Mouse (Mus musculus): ENCODE measurements around the gene Skiv2l.

GRCm38 (mm10) chr17:34840736-34841307 lies 9.2 kb downstream of the Skiv2l start:
- no peak for TF ChIP-seq MAFK (IDR thresholded peaks at IDR 0.05; ENCODE audit: insufficient replicate concordance, low read length)
- no peak for TF ChIP-seq CTCF (conservative IDR thresholded peaks at IDR 0.05 in 1 of 2, IDR thresholded peaks at IDR 0.05 in 1 of 2; ENCODE audit: low read depth in 2 of 2, low read length in 2 of 2)
- no peak for TF ChIP-seq JUND (conservative IDR thresholded peaks at IDR 0.05; ENCODE audit: low read depth, low read length)
- TF ChIP-seq MAX (IDR thresholded peaks at IDR 0.05; ENCODE audit: low read length): no peak
- no peak for TF ChIP-seq MAZ (IDR thresholded peaks at IDR 0.05; ENCODE audit: low read depth, low read length)
- no peak for TF ChIP-seq ELF1 (IDR thresholded peaks at IDR 0.05; ENCODE audit: low read depth, low read length)
- no peak for TF ChIP-seq ZNF384 (IDR thresholded peaks at IDR 0.05; ENCODE audit: low read depth, low read length)
- no peak for TF ChIP-seq POLR2AphosphoS2 (IDR thresholded peaks at IDR 0.05; ENCODE audit: low read depth, low read length)
- no peak for TF ChIP-seq MEF2A (IDR thresholded peaks at IDR 0.05; ENCODE audit: borderline replicate concordance, low read depth, low read length)
- no peak for TF ChIP-seq ZC3H11A (IDR thresholded peaks at IDR 0.05; ENCODE audit: low read depth, low read length)
- no peak for TF ChIP-seq POLR2A (IDR thresholded peaks at IDR 0.05; ENCODE audit: low read depth, low read length)
- no peak for TF ChIP-seq IRF4 (IDR thresholded peaks at IDR 0.05; ENCODE audit: low read depth, low read length)
- TF ChIP-seq TCF12 (IDR thresholded peaks at IDR 0.05; ENCODE audit: low read depth, low read length): no peak
